Mouse (Mus musculus) natural killer cell, adult 2 months (primary cell): Measurements from ENCODE around the gene Ppp1r15b.

ENCODE experiments used
- DNase-seq, 2 experiments: peaks; one replicate each; pipeline ENCODE4 v3.0.0; 2022; ENCODE audit warnings: low spot score in 2 of 2

Ppp1r15b gene

DNA sequence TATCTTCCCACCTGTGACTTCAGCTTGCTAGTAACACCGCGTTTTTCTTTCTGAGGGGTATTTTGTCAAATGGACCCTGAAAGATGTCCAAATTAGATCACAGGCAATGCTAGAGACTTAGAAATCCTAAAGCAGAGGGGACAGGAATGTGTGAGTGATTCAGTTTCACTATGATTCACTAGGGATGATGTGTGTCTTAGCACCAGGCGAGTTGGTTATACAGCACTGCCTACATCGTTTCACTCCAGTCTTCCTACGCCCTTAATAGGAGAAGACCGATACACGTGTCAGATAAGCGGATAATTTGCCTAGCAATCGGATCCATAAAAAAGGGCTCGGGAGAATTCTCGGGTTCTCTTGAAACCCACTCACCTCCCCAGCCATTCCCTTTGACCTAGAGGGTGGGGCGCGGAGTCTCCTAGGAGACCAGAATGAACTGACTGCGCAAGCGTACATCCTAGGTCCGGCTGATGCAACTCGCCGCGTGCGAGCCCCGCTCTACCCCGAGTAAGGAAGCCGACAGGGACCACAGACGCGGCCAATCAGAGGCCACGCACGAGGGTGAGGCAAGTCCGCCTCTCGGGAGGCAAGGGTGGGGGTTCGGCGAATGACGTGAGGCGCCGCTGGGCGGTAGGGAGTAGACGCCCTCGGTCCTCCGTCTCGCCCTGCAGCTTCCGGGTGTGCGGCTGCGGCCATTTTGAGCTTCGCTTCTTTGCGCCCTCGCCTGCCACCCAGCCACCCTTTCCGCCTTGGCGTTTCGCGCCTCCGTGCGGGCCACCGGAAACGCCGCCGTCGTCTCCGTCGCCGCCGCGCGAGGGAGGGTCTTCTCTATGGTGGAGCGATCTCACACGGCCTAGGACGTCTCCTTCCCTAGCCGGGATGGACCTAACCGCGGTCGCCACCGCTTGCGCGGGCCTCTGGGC lies at the start of gene Ppp1r15b:
Gene Ppp1r15b (plus strand): TSS at position 506 of the 923 bp plus-strand sequence.
- DNase-seq: peak; percentile 99

DNA sequence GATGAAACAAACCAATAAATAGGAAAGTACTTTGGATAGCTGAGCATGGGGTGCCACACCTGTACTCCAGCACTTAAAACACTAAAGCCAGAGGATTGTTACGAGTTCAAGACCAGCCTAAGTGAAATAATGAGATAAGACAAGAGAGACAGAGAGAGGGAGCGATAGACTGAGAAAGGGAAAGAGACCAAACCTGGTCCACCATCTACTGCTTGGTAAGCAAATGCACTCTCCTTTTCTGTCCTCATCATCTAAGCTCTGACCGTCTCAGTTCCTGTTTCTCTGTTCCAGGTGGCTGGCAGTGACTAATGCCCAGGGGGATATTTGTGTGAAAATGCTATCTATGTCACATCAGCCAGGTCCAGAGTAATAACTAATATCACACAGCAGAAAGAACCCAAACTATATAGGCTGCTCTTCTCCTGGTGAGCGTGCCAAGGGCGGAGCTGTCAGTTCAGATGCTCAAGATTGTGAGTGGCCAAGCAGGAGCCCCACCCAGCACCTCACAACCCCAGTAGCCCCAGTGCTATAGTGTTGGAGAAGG lies 47.9 kb upstream of the Ppp1r15b start:
- peak in 1 of 2 experiments; percentile 78 for DNase-seq

DNA sequence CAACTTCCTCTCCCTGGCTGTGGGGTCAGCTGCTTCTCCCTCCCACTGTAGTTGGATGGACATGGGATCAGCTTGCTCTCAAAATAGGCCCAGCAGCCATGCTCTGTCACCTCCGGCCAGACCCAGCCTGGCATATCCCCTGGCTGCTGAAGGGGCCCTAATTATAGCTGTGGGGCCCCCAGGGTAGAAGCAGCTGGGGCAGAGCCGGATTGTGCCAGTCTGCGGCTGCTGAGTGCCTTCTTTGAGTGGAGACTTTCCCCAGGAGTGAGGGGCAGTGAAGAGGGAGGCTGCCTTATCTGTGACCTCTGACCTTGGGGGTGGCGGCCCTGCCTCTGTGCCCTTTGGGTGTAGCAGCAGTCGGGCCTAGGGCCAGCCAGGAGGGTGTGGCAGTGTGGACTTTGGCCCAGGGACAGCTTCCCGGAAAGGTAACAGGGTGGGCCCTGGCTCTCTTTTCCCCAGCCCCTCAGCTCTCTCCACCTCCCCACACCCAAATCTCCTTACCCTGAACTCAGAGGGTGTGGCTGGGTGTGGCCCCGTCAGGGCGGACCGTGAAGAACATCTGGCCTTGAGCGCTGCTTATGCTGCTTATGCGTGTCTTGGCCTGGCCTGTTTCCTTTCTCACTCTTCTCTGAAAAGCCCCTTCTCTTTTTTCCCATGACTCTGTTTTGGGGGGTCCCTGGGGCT lies 46.9 kb upstream of the Ppp1r15b start:
- peak in 1 of 2 experiments; percentile 34 for DNase-seq

DNA sequence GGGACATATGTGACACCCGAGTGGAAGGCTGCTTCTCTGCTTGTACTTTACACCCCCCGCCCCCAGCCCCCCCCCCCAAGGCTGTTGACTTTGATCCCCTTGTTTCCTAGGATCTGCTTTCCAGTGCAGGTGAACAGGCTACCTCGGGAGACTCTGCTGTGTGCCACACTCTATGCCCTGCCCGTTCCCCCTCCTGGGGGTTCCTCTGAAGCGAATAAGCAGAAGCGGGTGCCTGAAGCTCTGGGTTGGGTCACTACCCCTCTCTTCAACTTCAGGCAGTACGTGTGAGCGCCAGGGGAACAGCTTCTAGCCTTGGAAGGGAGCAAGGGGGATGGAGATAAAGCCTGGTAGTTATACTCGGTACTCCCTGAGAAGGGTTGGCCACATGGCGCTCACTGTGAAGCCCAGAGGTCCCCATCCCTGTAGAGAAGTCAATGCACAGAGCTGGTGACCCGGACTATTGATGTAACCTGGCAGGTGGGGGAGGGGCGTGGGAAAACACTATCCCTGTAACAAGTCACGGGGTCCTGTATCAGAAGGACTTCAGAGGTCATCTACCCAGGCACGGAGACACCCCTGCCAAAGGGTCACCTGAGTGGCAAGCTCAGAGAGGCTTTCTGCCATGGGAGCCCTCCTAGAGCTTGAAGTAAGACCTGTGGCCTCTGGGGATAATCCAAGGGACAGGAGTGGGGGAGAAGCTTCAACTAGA lies 46.1 kb upstream of the Ppp1r15b start:
- peak in 1 of 2 experiments; percentile 7 for DNase-seq

DNA sequence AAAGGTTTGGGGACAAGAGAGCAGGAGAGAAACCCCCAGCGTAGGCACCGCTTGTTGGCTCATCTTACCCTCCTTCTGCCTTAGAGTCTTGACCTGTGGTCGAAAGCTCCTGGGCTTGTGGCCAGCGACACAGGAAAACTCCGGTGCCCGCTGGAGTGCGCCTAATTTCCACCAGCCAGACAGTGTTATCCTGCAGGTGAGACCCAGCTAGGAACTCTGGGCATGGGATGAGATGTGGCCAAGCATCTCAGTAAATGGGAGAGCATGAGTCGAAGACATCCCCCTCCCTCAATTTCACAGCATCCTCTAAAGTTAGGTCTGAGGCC lies 45.6 kb upstream of the Ppp1r15b start:
- DNase-seq: no peak

DNA sequence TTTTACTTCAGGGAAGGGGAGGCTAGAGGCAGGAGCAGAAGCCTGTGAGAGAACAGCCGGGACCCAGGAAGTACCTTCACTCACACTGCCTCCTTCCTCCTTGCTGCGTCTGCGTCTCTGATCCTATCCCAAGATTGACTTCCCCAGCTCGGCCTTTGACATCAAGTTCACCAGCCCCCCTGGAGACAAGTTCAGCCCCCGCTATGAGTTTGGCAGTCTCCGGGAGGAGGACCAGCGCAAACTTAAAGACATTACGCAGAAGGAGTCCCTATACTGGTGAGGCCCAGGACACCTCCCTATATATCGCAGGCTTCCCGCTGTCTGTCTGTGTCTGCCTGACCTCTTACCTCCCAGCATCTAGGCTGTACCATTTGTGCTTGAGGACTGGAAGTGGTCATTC lies 44.1 kb upstream of the Ppp1r15b start:
- DNase-seq: no peak

DNA sequence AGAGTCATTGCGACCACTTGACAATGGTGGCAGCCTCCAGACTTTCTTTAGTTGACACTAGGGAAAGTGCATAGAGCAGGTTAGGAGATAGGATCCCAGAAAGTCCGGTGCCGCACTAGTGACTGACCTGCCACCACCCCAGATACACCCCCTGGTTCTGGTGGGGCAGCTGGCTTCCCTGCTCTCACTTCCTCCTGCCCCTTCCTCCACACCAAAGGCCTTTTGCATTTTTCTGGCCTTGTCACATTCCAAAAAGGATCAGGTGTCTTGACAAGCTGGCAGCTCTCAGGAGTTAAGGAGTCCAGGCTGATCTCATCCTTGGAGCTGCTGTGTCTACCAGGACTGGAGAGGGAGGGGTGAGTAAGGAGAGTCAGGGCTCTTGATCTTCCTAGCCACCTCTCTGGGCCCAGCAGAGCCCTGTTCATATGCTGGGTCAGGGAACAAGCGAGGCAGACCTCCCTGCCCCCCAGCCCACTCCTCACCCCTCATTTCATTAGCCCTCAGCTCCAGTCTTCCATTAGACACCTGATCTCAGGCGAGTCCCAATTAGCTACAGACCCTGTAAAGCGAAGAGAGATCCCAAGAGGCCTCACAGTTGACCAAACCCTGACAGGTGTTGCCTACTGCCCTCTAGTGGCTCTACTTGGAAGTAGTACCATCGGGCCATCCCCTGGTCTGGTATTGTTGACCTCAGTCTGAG lies 43.6 kb upstream of the Ppp1r15b start:
- peak; percentile 29 to 58 for DNase-seq

DNA sequence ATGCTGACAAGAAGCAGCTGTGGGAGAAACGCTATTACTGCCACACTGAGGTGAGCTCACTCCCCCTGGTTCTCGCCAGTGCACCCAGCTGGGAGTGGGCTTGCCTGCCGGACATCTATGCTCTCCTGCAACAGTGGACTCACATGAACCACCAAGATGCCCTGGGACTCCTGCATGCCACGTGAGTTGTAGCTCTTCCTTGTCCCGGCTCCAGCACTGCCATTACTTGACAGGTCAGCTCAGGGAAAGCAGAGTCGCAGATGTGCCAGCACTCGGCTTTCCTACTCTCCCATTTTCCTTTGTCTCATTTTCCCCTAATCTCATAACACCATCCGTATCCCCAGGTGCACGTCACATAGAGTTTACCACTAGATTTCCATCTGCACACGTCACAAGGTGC lies 42.7 kb upstream of the Ppp1r15b start:
- DNase-seq: no peak

DNA sequence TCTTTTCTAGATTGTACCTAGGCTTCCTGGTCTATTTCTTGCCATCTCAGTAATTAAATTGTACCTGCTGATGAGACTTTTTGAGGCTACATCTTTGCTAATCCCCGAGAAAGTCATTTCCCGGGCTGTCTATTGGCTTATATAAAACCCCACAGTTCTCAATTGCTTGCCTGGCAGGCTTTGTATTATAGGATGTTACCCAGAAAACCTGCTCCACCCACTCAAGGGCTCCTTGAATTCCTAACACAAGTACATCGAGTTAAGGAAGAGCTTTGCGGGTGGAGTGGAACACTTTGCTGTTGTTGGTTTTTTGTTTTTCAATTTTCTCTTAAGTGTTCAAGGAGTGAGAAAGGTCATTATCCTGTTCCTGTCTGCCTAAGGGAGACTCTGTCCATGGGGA lies 41.5 kb upstream of the Ppp1r15b start:
- no peak for DNase-seq

DNA sequence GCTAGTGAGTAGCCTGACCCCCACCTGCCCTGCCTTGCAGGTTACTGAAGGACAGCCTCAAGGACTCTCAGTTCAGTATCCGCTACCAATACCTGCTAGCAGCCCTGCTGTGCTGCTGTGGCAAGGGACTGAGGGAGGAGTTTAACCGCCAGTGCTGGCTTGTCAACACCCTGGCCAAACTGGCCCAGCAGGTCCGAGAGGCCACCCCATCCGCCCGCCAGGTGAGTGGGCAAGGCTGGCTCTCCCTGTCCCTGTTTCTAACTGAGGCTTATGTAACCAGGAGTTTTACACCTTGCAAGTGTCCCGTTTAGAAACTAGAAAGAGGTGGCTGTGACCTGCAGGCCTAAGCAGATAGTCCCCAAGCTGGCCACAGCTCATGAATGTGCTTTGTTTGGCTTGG lies 40.3 kb upstream of the Ppp1r15b start:
- DNase-seq: no peak

DNA sequence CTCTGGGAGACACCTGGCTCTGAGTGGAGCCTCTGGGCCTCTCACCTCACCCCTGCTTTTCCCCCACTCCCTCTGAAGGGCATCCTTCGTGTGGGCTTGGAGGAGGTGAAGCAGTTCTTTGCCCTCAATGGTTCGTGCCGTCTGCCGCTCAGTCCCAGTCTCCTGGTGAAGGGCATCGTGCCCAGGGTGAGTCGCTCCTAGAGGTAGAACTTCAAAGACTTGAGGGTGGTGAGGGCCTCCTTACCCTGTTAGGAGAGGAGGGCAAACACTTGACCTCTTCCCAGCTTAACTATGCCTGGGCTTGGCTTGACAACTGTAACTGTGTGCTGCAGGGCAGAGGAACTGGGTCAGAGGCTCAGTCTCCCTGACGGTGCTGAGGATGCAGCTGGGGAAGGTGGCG lies 39.5 kb upstream of the Ppp1r15b start:
- DNase-seq: no peak

DNA sequence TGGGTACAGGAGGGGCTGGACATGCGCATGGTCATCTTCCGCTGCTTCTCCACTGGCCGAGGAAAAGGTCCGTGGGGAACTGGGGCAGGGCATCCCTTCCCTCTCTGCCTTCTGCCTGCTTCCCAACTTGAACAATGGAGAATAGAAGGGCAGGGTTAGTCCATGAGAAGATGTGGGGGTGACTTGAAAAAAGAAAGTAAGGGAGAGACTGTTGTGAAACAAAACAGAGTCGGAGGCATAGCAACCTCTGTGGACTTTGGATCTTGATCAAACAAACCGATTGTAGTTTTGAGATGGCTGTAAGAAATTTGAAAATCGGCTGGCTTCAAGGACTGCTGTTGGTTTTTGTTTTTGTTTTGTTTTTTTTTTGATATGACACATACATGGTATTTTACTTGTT lies 37.2 kb upstream of the Ppp1r15b start:
- DNase-seq: no peak

DNA sequence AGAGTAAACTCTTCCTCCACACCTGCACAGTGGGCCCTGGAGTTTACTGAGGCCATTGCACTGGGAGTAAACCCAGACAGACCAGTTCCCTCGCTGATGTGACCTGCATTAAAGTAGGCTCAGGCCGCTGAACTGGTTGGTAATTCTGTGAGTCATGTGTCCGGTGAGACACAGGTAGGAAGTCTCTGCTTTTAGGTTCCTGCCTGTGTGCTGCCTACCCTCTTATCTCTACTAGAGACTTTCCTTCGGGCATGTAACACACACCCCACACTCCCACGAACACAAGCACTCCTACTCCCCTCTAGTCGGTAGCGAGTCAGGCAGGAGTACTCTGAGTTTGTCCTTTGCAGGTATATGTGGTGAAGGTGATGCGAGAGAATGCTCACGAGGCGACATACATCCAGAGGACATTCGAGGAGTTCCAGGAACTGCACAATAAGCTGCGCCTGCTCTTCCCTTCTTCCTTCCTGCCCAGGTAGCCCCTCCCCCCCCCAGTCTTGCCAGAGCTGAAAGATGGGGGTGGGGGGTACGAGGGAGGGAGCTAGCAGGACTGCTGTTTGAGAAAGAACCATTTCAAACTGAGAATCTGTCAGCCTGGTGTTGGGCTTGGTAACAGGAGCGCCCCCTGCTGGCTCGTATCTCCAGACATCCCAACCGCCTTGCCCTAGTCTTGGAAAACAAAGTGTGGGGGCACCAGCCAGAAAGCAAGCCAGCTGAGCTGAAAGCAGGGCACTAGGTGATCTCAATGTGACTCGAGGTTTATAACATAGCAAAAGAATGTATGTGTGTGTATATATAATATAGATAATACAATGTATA lies 29.8 kb upstream of the Ppp1r15b start:
- peak; percentile 52 to 74 for DNase-seq

DNA sequence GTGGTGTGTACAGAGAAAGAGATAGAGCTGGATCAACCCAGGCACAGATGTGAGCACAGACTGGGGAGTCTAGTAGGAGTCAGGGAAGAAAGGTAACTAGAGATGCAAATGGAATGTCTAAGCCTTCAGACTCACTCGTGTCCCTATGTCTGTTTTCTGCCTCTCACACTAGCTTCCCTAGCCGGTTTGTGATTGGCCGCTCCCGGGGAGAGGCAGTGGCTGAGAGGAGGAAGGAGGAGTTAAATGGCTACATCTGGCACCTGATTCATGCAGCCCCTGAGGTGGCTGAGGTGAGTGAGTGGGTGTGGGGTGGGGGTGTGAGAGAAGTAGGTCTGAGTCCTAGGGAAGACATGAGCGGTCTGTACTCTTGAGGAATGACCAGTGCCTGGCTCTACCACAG lies 28.8 kb upstream of the Ppp1r15b start:
- DNase-seq: no peak

DNA sequence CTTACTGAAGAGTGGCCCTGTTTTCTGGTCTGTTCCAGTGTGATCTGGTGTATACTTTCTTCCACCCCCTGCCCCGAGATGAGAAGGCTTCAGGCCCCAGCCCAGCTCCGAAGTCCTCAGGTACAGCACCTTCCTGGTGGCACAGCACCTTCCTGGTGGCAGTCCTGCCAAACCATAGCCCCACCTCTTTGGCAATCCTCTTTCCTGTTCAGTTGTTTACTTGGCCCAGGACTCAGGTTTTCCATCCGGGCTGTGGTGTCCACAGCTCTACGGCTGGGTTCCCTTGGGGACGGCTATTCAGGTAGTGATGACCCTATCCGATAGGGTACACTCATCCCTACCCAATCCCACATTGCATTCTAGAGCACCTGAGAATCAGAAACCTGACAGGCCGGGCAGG lies 27.6 kb upstream of the Ppp1r15b start:
- no peak for DNase-seq

DNA sequence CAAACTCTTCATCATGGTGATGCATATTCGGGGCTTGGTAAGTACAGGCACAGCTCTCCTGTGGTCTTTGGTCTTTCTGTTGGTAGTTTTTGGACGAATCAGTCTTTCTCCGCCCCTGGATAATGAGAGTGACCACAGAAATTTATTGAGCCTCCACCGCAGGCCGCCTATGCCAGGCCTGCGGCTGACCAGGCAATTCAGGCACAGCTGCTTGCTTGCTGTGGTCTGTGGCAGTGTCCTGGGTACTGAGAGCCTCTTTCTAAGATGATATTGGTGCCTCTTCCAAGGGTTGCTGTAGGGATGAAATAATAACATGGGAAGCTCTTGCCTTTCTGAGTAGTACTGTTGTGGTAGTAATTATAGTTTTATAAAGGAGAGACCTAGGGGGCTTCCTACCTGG lies 27.1 kb upstream of the Ppp1r15b start:
- no peak for DNase-seq

DNA sequence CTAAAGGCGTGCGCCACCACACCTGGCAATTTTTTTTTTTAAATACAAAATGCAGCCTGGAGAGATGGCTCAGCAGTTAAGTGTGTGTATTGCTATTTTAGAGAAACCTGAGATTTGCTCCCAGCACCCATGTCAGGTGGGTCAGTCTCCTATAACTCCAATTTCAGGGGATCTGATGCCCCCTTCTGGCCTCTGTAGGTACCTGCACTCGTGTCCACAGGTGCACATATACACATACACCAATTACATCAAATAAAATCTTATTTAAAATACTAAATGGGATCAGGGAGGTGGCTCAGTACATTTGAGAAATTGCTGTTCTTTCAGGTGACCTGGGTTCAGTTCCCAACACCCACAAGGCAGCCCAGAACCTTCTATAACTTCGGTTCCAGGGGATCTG lies 14.8 kb upstream of the Ppp1r15b start:
- no peak for DNase-seq

DNA sequence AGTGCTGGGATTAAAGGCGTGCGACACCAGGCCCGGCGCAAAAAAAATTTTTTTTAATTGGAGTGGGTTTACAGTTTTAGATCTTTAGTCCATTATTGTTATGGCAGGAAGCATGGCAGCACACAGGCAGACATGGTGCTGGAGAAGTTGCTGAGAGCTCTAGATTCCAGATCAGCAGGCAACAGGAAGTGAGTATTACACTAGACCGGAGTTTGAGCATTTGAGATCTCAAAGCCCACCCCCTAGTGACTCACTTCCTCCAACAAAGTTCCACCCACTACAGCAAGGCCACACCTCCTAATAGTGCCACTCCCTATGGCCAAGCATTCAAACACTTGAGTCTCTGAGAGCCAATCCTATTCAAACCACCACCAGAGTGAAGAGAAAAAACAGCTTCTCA lies 12.8 kb upstream of the Ppp1r15b start:
- DNase-seq: peak; percentile 34 to 37

DNA sequence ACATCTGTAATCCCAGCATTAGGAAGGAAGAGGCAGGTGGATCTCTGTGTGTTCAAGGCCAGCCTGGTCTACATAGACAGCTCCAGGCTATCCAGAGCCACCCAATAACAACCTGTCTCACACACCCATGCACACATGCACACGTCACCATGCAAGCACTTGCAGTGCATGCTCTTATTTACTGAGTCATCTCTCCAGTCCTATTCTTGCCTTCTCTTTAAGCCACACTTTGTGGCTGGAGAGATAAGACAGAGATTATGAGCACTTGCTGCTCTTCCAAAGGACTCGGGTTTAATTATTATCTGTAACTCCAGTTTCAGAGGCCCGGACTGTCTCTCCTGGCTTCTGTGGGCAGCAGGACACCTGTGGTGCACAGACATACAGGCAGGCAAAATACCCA lies 12.1 kb upstream of the Ppp1r15b start:
- DNase-seq: no peak

DNA sequence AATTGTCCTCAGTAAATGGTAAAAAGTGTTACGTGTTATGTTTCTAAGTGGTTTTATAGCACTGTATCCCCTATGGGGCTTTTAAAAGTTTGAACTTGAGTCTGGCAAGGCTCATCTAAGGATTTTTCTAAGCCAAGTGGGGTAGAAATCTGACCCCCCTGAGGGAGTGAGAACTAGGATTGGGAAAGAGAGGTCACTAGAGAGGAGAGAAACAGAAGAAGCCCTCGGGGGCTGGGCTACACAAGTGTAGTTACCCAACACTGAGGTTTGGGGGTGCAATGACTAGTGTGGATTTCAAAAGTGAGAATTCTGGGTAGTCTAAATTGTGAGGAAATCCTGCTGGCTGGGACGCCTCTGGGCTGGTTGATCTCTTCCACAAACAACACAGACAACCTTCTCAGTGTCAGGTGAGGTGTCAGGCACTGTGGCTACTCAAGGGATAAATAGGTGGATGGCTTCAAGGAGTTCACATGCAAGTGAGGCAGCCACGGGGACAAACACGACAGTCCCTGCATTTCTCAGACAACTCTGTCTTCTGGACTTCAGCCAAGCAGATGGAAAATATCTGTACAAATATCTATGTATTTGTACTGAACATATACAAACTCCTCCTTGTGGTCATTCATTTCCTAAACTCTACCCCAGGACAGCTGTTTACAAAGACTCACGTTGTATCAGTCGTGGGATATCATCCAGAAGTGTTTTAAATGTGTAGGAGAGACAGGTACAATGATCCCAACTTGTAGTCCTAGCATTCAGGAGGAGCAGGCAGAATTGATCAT lies 10.8 kb upstream of the Ppp1r15b start:
- DNase-seq: no peak
